Mouse (Mus musculus) G1E (cell line): ENCODE measurements around the gene Fndc1. TPM values are rescaled to one million over a fixed set of nuclear protein-coding genes. Genes with fewer than 3 reads are reported as not detected.

Source experiments
- ATAC-seq: 2 replicates; pipeline ENCODE4 v1.8.0; 2016; ENCODE audit warnings: mild to moderate bottlenecking; ENCODE audit not compliant: insufficient number of reproducible peaks, poor library complexity, low FRiP score, severe bottlenecking; ENCODE audit errors: extremely low read depth
- DNase-seq: peaks from one replicate; pipeline ENCODE4 v3.0.0; 2012; ENCODE audit warnings: low spot score
- H3K27me3 ChIP-seq: 2 replicates; pipeline ENCODE4 v1.6.1; 2012; ENCODE audit warnings: mild to moderate bottlenecking, low read length, inconsistent platforms; ENCODE audit not compliant: insufficient read depth
- H3K36me3 ChIP-seq: replicated peaks from 2 replicates; pipeline ENCODE3; 2012; ENCODE audit warnings: mild to moderate bottlenecking, inconsistent platforms
- H3K4me1 ChIP-seq: 2 replicates; pipeline ENCODE4 v1.6.1; 2012; ENCODE audit warnings: low read depth, low read length, inconsistent platforms, mixed read lengths; ENCODE audit not compliant: insufficient read depth
- H3K4me3 ChIP-seq: 2 replicates; pipeline ENCODE4 v1.5.1; 2012; ENCODE audit warnings: low read depth, mild to moderate bottlenecking, inconsistent platforms, low read length, moderate library complexity, mixed read lengths
- H3K9me3 ChIP-seq: replicated peaks from 2 replicates; pipeline ENCODE4 v1.6.1; 2012; ENCODE audit warnings: inconsistent platforms
- CTCF ChIP-seq: IDR thresholded peaks from 2 replicates; pipeline ENCODE4 v1.5.1; 2012; ENCODE audit warnings: low read depth, low read length, inconsistent platforms, mixed read lengths
- GATA1 ChIP-seq: IDR thresholded peaks from 2 replicates; pipeline ENCODE4 v1.6.1; 2012; ENCODE audit warnings: borderline replicate concordance, low read length, inconsistent platforms, mixed read lengths
- GATA2 ChIP-seq: IDR thresholded peaks from 2 replicates; pipeline ENCODE4 v1.6.1; 2012; ENCODE audit warnings: low read depth, low read length, inconsistent platforms, borderline replicate concordance
- POLR2AphosphoS5 ChIP-seq: IDR thresholded peaks from 2 replicates; pipeline ENCODE4 v1.6.1; 2012; ENCODE audit warnings: low read depth, low read length, inconsistent platforms; ENCODE audit not compliant: insufficient replicate concordance
- TAL1 ChIP-seq: conservative IDR thresholded peaks from 2 replicates; pipeline ENCODE4 v1.6.1; 2012; ENCODE audit warnings: low read depth, low read length, inconsistent platforms, mixed read lengths
- polyA plus RNA-seq: library from polyadenylated mRNA; stranded (reverse); fragments of >175 nt; gene quantifications from 2 replicates; pipeline ENCODE4 v1.2.3, GENCODE M21; 2012
- total RNA-seq, 2 experiments: library from RNA; stranded (forward) in 1 of 2; stranded (reverse) in 1 of 2; fragments of 200-1000 nt in 1 of 2; fragments of >200 nt in 1 of 2; fragmentation: Nextera tagmentation in 1 of 2; gene quantifications; 2 replicates each; pipeline ENCODE4 v1.2.3; 2014 to 2017

The Fndc1 gene
- total and polyA plus RNA-seq, 3 experiments = 0.44 TPM; not detected in 2

DNA sequence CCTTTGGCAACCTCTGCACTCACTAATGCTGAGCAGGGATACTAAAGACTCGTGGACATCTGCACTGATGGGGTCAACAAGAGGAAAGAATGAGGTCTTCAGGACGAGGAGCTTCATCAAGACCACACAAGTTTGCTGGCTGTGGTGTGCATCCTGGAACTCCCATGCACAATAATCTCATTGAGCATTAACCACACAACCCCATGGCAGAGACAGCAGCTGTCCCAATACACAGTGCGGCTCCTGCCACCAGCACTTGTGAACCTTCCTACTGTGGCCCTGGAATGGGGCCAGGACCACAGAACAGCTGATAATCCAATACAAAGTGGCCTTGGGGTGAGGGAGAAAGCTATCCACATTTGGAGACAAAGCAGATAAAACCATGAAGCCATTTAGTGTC, 36.6 kb downstream of the Fndc1 start:
- H3K4me1 ChIP-seq = no peaks in the 10 kb centered on the region
- no peak overlapping the region for H3K4me3 ChIP-seq
- H3K27me3 ChIP-seq = no peaks in the 10 kb centered on the region
- no peaks in the 10 kb centered on the region for H3K9me3 ChIP-seq
- DNase-seq = no peak
- H3K36me3 ChIP-seq = no peaks in the 10 kb centered on the region
- TF ChIP-seq TAL1 (no peak), CTCF (no peak), GATA1 (no peak), GATA2 (no peak), POLR2AphosphoS5 (no peak)
- no peak for ATAC-seq

- H3K27me3 ChIP-seq = peaks cover 2% of the 10 kb centered on the region; the same call in 1 of the 2 replicates
- H3K4me3 ChIP-seq = no peak overlapping the region
- TF ChIP-seq GATA1 (no peak), POLR2AphosphoS5 (no peak), CTCF (no peak), TAL1 (no peak), GATA2 (no peak)
- no peak for DNase-seq
- H3K36me3 ChIP-seq = no peaks in the 10 kb centered on the region
- no peaks in the 10 kb centered on the region for H3K4me1 ChIP-seq
- no peak for ATAC-seq
- H3K9me3 ChIP-seq = peaks cover 16% of the 10 kb centered on the region
Measured at GRCm38 (mm10) chr17:7774101-7774500, 53.0 kb downstream of the Fndc1 start.

DNA sequence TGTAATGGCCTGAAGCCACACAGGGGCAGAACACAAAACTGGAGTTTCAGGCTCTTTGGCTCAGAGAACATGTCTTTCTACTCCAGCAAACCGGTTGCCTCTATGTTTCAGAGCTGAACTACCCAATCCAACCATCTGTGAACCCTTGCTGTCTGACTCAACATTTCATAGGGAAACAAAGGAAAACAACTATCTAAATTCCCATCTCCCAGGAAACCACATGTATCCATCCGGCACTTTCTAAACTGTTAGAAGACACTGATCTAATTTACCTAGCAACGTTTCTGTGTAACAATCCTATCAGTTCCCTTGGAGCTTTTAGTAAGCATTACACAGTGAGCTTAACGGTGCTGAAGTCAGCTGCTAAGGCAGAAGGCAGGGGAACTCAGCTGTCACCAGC, 67.3 kb downstream of the Fndc1 start:
- peaks cover 4% of the 10 kb centered on the region for H3K9me3 ChIP-seq
- ATAC-seq (no peak), DNase-seq (no peak)
- no peaks in the 10 kb centered on the region for H3K4me1 ChIP-seq
- H3K27me3 ChIP-seq = no peaks in the 10 kb centered on the region
- H3K4me3 ChIP-seq = no peak overlapping the region
- H3K36me3 ChIP-seq = no peaks in the 10 kb centered on the region
- TF ChIP-seq POLR2AphosphoS5 (no peak), CTCF (no peak), GATA1 (no peak), GATA2 (no peak), TAL1 (no peak)

GRCm38 (mm10) chr17:7755001-7755400, 72.1 kb downstream of the Fndc1 start:
- Histone ChIP-seq H3K36me3 (no peaks in the 10 kb centered on the region), H3K4me1 (no peaks in the 10 kb centered on the region), H3K27me3 (no peaks in the 10 kb centered on the region), H3K9me3 (peaks cover 7% of the 10 kb centered on the region), H3K4me3 (no peak overlapping the region)
- ATAC-seq = no peak
- TF ChIP-seq TAL1 = no peak
- no peak for TF ChIP-seq GATA2
- no peak for TF ChIP-seq POLR2AphosphoS5
- TF ChIP-seq GATA1 = no peak
- TF ChIP-seq CTCF = no peak
- no peak for DNase-seq

DNA sequence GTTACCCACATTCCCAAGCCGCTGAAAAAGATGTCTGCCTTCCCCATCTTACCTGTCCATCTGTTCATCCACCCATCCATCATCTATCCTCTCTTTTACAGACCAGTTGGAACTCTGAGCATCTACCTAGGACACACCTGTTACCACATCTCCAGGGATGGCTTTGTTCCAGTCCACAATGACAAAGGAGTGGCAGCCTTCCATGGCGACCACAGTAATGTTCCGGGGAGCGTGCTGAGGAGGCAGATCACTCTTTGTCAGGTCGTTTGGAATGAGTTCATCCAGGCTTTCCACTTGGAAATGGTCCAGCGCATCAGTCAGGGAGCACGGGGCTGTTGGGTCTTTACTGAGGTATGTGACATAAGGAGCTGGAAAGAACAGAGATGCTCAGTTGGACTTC, 73.7 kb downstream of the Fndc1 start:
- ATAC-seq (no peak), DNase-seq (no peak)
- H3K4me3 ChIP-seq = no peak overlapping the region

GRCm38 (mm10) chr17:7749051-7749815, 77.9 kb downstream of the Fndc1 start:
- no peak for ATAC-seq

More for the DNA sequence above, 73.7 kb downstream of the Fndc1 start:
- Histone ChIP-seq H3K27me3 (no peaks in the 10 kb centered on the region), H3K36me3 (no peaks in the 10 kb centered on the region), H3K9me3 (peaks cover 12% of the 10 kb centered on the region), H3K4me1 (no peaks in the 10 kb centered on the region)
- TF ChIP-seq GATA1 (no peak), GATA2 (no peak), CTCF (no peak), TAL1 (no peak), POLR2AphosphoS5 (no peak)

More at GRCm38 (mm10) chr17:7749051-7749815, 77.9 kb downstream of the Fndc1 start:
- Histone ChIP-seq H3K9me3 (peaks cover 12% of the 10 kb centered on the region), H3K4me3 (no peak overlapping the region), H3K4me1 (no peaks in the 10 kb centered on the region), H3K36me3 (no peaks in the 10 kb centered on the region), H3K27me3 (no peaks in the 10 kb centered on the region)
- DNase-seq = no peak
- TF ChIP-seq GATA1 = no peak
- TF ChIP-seq TAL1 = no peak
- TF ChIP-seq GATA2 = no peak
- TF ChIP-seq CTCF = no peak
- no peak for TF ChIP-seq POLR2AphosphoS5
